Mouse (Mus musculus) thymus, adult 2 months (tissue): Measurements from ENCODE around the gene Gm4924. TPM values are rescaled to one million over a fixed set of nuclear protein-coding genes. Genes with fewer than 3 reads are reported as not detected.

Experiments
- DNase-seq: peaks from one replicate; pipeline ENCODE4 v3.0.0; 2021
- H3K27ac ChIP-seq: fragments of 200-500 bp; 2 replicates; pipeline ENCODE4 v1.5.1; 2012; ENCODE audit warnings: low read length, control low read depth; ENCODE audit not compliant: control insufficient read depth, insufficient read depth
- H3K27me3 ChIP-seq: fragments of 200-500 bp; 2 replicates; pipeline ENCODE4 v1.6.1; 2012; ENCODE audit warnings: mild to moderate bottlenecking, low read length, moderate library complexity, mixed read lengths; ENCODE audit not compliant: control insufficient read depth, insufficient read depth
- H3K36me3 ChIP-seq: fragments of 200-500 bp; 2 replicates; pipeline ENCODE4 v1.6.1; 2012; ENCODE audit warnings: mild to moderate bottlenecking, low read length, moderate library complexity; ENCODE audit not compliant: control insufficient read depth, insufficient read depth
- H3K4me1 ChIP-seq: fragments of 200-500 bp; replicated peaks from 2 replicates; pipeline ENCODE4 v1.6.1; 2012; ENCODE audit warnings: low read length; ENCODE audit not compliant: control insufficient read depth, insufficient read depth
- H3K4me3 ChIP-seq: fragments of 200-500 bp; 2 replicates; pipeline ENCODE4 v1.5.1; 2012; ENCODE audit warnings: mild to moderate bottlenecking, low read length, control low read depth, moderate library complexity; ENCODE audit not compliant: control insufficient read depth, insufficient read depth
- CTCF ChIP-seq: fragments of 200-500 bp; IDR thresholded peaks from 2 replicates; pipeline ENCODE4 v1.5.1; 2012; ENCODE audit warnings: mild to moderate bottlenecking, control low read depth, low read length, moderate library complexity, borderline replicate concordance; ENCODE audit not compliant: control insufficient read depth, poor library complexity, insufficient read depth; ENCODE audit errors: extremely low read depth
- POLR2A ChIP-seq: fragments of 200-500 bp; IDR thresholded peaks from 2 replicates; pipeline ENCODE4 v1.6.1; 2012; ENCODE audit warnings: mild to moderate bottlenecking, low read length, control low read depth, moderate library complexity; ENCODE audit not compliant: control insufficient read depth, poor library complexity, insufficient read depth; ENCODE audit errors: extremely low read depth
- WGBS: fragments of 180-500 bp; shearing (Covaris S2); methylation state at CpG from one replicate; pipeline ENCODE4 v1.1.7; 2018; 5-methylcytosine and 5-hydroxymethylcytosine counted together
- polyA plus RNA-seq: library from polyadenylated mRNA; depleted of rRNA; stranded (reverse); fragments of >200 nt; gene quantifications from 2 replicates; pipeline ENCODE4 v1.2.3, GENCODE M21; 2012; rRNA removed

Gene Gm4924
- polyA plus RNA-seq = 0.18 and 0.46 TPM in 2 replicates

DNA sequence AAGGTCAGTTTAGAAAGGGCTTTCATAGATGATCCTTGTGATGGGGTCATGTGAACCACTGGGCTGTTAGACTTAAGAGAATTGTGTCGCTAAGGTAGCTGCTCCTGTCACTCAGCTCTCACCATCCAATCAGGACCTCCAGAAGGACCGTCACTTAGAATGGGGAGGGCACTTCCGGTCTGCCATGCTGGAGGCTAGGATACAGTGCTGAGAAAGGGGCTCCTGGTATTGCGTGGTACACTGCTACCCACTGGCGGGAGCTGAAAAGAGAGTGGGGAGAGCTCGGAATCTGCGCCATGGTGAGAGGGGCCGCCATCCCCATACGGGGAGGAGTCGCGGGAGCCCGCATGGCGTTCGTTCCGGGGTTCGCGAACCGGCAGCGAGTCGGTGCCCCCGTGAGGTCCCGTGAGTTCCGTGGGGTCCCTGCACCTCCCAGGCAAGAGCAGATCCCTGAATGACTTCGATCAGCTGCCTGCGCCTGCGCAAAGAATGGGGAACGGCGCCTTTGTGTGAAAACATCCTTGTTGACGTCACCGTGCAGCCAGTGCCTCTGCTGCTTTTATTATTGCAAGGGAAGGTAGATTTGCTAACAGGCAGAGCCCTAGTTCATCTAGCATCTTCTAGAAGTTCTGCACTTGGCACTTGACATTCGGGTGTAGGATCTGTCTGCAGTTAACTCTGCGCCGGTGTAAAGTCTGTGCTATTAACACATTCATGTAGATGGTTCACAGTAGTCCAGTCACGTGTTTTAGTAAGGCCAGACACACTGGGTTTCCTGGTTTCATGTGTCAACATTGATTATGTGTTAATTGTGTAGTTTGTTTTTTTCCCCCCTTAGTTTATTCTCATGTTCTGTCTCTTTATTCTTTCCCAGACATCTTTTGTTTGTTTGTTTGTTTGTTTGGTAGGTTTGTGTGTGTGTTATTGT lies at the start of gene Gm4924:
Gene Gm4924 (plus strand): TSS at position 173 of the 928 bp plus-strand sequence.
- TF ChIP-seq POLR2A (peak; percentile 41), CTCF (no peak)
- DNase-seq = peak; percentile 87
- no peaks in the 10 kb centered on the region for H3K27me3 ChIP-seq
- no peaks in the 10 kb centered on the region for H3K4me1 ChIP-seq
- WGBS = 6% methylated on average over 34 of the region's 34 CpGs
- peak within 1 kb of the TSS; percentile 90 for H3K27ac ChIP-seq
- H3K4me3 ChIP-seq = peak within 1 kb of the TSS; percentile 98
- H3K36me3 ChIP-seq = no peaks in the 10 kb centered on the region

DNA sequence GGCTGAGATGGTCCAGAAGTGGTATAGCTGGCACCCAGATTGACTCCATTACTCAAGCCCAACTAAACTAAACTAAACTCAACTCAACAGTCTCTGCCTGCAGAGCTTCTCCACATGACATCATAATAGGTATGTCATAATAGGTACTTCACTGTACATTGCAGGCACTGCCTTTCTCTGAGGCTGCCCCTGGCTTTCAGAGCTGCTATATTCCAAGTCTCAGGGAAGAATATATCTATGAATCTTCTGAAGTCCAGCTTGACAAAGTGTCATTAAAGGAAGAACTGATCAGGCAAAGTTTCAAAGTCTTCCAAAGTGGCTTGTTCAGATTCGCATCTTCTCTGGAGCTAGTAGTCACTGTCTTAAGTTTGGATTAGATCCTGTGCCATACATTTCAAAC lies 37.6 kb upstream of the Gm4924 start, which contains the start of gene 4932415D10Rik:
Gene 4932415D10Rik (minus strand): TSS at position 101 of the 400 bp plus-strand sequence.
- TF ChIP-seq CTCF (no peak), POLR2A (no peak)
- Histone ChIP-seq H3K4me1 (no peaks in the 10 kb centered on the region), H3K27me3 (no peaks in the 10 kb centered on the region), H3K27ac (no peak within 1 kb of the TSS), H3K4me3 (no peak within 1 kb of the TSS), H3K36me3 (no peaks in the 10 kb centered on the region)
- DNase-seq = no peak
- WGBS = 93% methylated on average over 1 of the region's 1 CpGs

DNA sequence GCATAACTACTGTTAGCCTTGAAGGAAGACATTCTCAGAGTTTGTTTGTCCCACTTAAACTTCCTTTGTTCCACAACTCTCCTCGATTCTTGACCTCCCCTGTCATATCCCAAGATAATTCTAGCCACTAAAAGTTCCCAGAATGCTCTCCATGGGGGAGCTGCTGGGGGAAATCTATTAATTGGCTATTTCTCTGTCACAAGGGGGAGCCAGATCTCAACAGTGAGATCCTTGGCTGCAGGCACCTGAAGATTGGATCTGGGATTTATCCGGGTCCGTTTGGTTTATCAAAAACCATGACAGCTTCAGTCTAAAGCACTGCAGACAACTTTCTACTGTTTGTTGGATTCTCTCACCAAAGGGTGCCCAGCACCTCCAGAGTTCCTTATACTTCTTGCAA lies 33.9 kb upstream of the Gm4924 start:
- no peaks in the 10 kb centered on the region for H3K36me3 ChIP-seq
- H3K4me1 ChIP-seq = no peaks in the 10 kb centered on the region
- no peaks in the 10 kb centered on the region for H3K27me3 ChIP-seq
- no peak overlapping the region for H3K27ac ChIP-seq
- 69% methylated on average over 3 of the region's 3 CpGs for WGBS
- no peak for DNase-seq
- TF ChIP-seq CTCF (no peak), POLR2A (no peak)
- H3K4me3 ChIP-seq = no peak overlapping the region

DNA sequence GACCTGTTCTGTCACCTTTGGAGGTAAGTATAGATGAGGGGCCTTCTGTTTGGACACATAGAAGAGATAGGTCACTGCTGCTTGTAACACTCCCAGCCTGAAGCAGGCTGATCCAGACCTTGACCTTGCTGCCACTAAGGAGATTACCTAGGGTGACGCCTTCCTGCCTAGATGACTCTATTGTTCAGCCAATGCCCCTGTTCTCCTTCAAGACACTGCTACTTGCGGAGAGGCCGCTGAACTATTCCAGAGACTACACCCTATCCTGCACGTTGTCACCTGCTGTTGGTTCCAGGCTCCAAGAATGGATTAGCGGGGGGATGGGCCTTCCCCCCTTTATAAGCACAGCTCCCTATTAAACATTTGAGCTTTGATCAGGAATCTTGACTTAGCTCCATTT lies 24.2 kb upstream of the Gm4924 start:
- H3K4me1 ChIP-seq = no peaks in the 10 kb centered on the region
- DNase-seq = no peak
- no peaks in the 10 kb centered on the region for H3K36me3 ChIP-seq
- no peaks in the 10 kb centered on the region for H3K27me3 ChIP-seq
- 90% methylated on average over 5 of the region's 5 CpGs for WGBS
- TF ChIP-seq POLR2A = no peak
- TF ChIP-seq CTCF = no peak
- no peak overlapping the region for H3K4me3 ChIP-seq
- H3K27ac ChIP-seq = no peak overlapping the region

DNA sequence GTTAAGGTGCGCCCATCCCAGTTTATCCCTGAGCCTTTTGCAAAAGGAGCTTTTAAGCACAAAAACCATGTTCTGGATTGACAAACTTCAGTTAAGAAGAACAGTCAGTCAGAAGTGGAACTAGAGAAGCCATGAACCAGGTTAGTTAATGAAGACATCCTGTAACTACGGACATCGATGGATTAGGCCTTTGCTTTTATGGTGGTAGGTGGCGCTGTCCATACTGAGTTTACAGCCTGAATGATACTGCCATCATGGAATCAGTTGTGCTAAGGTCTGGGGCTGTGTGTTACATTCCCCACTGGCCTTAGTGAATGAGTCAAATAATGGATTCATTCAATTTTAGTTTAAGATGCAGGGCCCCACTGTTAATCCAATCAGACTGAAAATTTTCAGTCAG lies 1.3 kb downstream of the Gm4924 start:
- no peak for DNase-seq
- Histone ChIP-seq H3K36me3 (no peaks in the 10 kb centered on the region), H3K27ac (no peak overlapping the region), H3K27me3 (no peaks in the 10 kb centered on the region), H3K4me1 (no peaks in the 10 kb centered on the region), H3K4me3 (no peak overlapping the region)
- TF ChIP-seq POLR2A = no peak
- TF ChIP-seq CTCF = no peak
- 100% methylated on average over 4 of the region's 4 CpGs for WGBS

DNA sequence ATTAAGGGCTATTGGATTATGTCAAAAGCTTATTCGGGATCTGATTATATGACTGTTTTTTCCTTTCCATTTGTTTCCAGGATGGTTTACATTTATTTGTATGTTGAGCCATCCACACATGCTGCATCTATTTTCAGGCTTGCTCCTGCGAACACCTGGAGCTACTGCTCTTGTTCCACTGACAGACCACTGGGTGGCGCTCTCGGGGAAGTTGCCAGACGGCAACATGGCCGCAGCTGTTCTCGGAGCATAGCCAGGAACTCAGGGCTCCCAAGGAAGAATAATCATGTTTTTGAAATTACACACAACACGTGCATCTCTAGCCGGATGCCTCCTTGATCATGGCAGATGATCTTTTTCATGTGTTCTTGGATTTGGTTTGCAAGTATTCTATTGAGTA lies 7.9 kb downstream of the Gm4924 start:
- H3K36me3 ChIP-seq = no peaks in the 10 kb centered on the region
- no peaks in the 10 kb centered on the region for H3K27me3 ChIP-seq
- H3K4me3 ChIP-seq = no peak overlapping the region
- WGBS = 96% methylated on average over 9 of the region's 9 CpGs
- no peak overlapping the region for H3K27ac ChIP-seq
- no peak for DNase-seq
- no peak for TF ChIP-seq POLR2A
- no peak for TF ChIP-seq CTCF
- no peaks in the 10 kb centered on the region for H3K4me1 ChIP-seq

DNA sequence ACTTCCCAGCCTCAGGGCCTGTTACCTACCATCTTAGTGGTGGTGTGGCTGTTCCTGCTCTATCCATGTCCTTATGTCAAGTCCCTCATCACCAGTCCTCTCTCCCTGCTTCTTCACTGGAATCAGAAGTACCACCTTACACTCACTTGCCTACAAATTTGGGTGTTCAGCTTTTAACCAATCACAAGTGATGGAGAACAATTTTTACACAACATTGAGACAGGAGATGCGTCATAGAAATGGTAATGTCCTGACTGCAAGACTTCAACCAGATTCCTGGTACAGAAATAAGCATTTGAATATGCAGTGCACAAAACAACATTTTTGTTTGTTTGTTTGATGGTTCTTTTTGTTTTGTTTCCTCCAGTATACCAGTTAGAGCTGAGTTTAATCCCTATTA lies 28.9 kb downstream of the Gm4924 start:
- TF ChIP-seq CTCF (no peak), POLR2A (no peak)
- DNase-seq = no peak
- WGBS = 96% methylated on average over 1 of the region's 1 CpGs
- H3K4me1 ChIP-seq = no peaks in the 10 kb centered on the region
- no peaks in the 10 kb centered on the region for H3K36me3 ChIP-seq
- no peak overlapping the region for H3K4me3 ChIP-seq
- no peak overlapping the region for H3K27ac ChIP-seq
- no peaks in the 10 kb centered on the region for H3K27me3 ChIP-seq
